Mouse (Mus musculus): ENCODE results near the gene Sesn3. TPM values are rescaled to one million over a fixed set of nuclear protein-coding genes. Genes with fewer than 3 reads are reported as not detected.

Sesn3 gene
- polyA plus RNA-seq, 1 experiment from 2014 or later, result 4.0 TPM

GRCm38 (mm10) chr9:14246016-14246799, 28.7 kb upstream of the Sesn3 start:
- H3K27ac ChIP-seq (ENCODE audit: low read depth, low read length), result no peak overlapping the region; the same call in 1 of the 2 replicates
- H3K4me2 ChIP-seq, result no peak overlapping the region
- ATAC-seq (replicated peaks; ENCODE audit: low FRiP score), result no peak

GRCm38 (mm10) chr9:14247480-14248208, 27.2 kb upstream of the Sesn3 start:
- no peaks in the 10 kb centered on the region for H3K9me3 ChIP-seq (ENCODE audit: control insufficient read depth, low read length)
- no peak overlapping the region for H3K9ac ChIP-seq (ENCODE audit: low read depth, low read length)
- 0 out of 2 replicates have a peak, but pooled peaks cover 4% of the 10 kb centered on the region for H3K4me1 ChIP-seq (replicated peaks; ENCODE audit: control insufficient read depth, insufficient read depth, low read length)
- no peak overlapping the region for H3K4me3 ChIP-seq (ENCODE audit: low read depth, low read length)
- DNase-seq (ENCODE audit: low spot score) (no peak), ATAC-seq (replicated peaks; ENCODE audit: low FRiP score) (no peak)
- H3K27me3 ChIP-seq (replicated peaks; ENCODE audit: control insufficient read depth, insufficient read depth, low read length), result no peaks in the 10 kb centered on the region
- no peak overlapping the region for H3K27ac ChIP-seq (ENCODE audit: low read depth, low read length)
- no peaks in the 10 kb centered on the region for H3K36me3 ChIP-seq (ENCODE audit: control insufficient read depth, insufficient read depth, low read length)
- H3K4me2 ChIP-seq, result no peak overlapping the region
- 75% methylated on average over 12 of the region's 12 CpGs for WGBS

More at GRCm38 (mm10) chr9:14246016-14246799, 28.7 kb upstream of the Sesn3 start:
- Histone ChIP-seq H3K4me3 (ENCODE audit: low read depth, low read length) (no peak overlapping the region), H3K9ac (ENCODE audit: low read depth, low read length) (no peak overlapping the region), H3K9me3 (ENCODE audit: control insufficient read depth, low read length) (no peaks in the 10 kb centered on the region), H3K36me3 (ENCODE audit: control insufficient read depth, insufficient read depth, low read length) (no peaks in the 10 kb centered on the region), H3K4me1 (replicated peaks; ENCODE audit: control insufficient read depth, insufficient read depth, low read length) (0 out of 2 replicates have a peak, but pooled peaks cover 4% of the 10 kb centered on the region), H3K27me3 (replicated peaks; ENCODE audit: control insufficient read depth, insufficient read depth, low read length) (no peaks in the 10 kb centered on the region)
- no peak for DNase-seq (ENCODE audit: low spot score)
- 26% methylated on average over 11 of the region's 11 CpGs for whole genome bisulfite sequencing

GRCm38 (mm10) chr9:14248209-14248596, 26.7 kb upstream of the Sesn3 start:
- Histone ChIP-seq H3K9ac (ENCODE audit: low read depth, low read length) (no peak overlapping the region), H3K27me3 (replicated peaks; ENCODE audit: control insufficient read depth, insufficient read depth, low read length) (no peaks in the 10 kb centered on the region), H3K9me3 (ENCODE audit: control insufficient read depth, low read length) (no peaks in the 10 kb centered on the region), H3K27ac (ENCODE audit: low read depth, low read length) (no peak overlapping the region), H3K4me2 (no peak overlapping the region), H3K4me3 (ENCODE audit: low read depth, low read length) (no peak overlapping the region), H3K36me3 (ENCODE audit: control insufficient read depth, insufficient read depth, low read length) (no peaks in the 10 kb centered on the region), H3K4me1 (replicated peaks; ENCODE audit: control insufficient read depth, insufficient read depth, low read length) (0 out of 2 replicates have a peak, but pooled peaks cover 4% of the 10 kb centered on the region)
- ATAC-seq (replicated peaks; ENCODE audit: low FRiP score) (no peak), DNase-seq (ENCODE audit: low spot score) (no peak)
- WGBS, result 82% methylated on average over 3 of the region's 3 CpGs

- Histone ChIP-seq H3K4me1 (replicated peaks; ENCODE audit: control insufficient read depth, insufficient read depth, low read length) (no peaks in the 10 kb centered on the region), H3K27ac (ENCODE audit: low read depth, low read length) (no peak overlapping the region), H3K27me3 (replicated peaks; ENCODE audit: control insufficient read depth, insufficient read depth, low read length) (no peaks in the 10 kb centered on the region), H3K9me3 (ENCODE audit: control insufficient read depth, low read length) (no peaks in the 10 kb centered on the region), H3K4me2 (no peak overlapping the region), H3K9ac (ENCODE audit: low read depth, low read length) (no peak overlapping the region), H3K4me3 (ENCODE audit: low read depth, low read length) (no peak overlapping the region), H3K36me3 (ENCODE audit: control insufficient read depth, insufficient read depth, low read length) (no peaks in the 10 kb centered on the region)
- 47% methylated on average over 3 of the region's 3 CpGs for WGBS
- DNase-seq (ENCODE audit: low spot score), result no peak
- no peak for ATAC-seq (replicated peaks; ENCODE audit: low FRiP score)
Measured at GRCm38 (mm10) chr9:14261150-14261549, 13.7 kb upstream of the Sesn3 start.

- ATAC-seq (replicated peaks; ENCODE audit: low FRiP score) (no peak), DNase-seq (ENCODE audit: low spot score) (no peak)
- Histone ChIP-seq H3K27me3 (replicated peaks; ENCODE audit: control insufficient read depth, insufficient read depth, low read length) (no peaks in the 10 kb centered on the region), H3K4me3 (ENCODE audit: low read depth, low read length) (no peak overlapping the region), H3K9me3 (ENCODE audit: control insufficient read depth, low read length) (no peaks in the 10 kb centered on the region), H3K4me1 (replicated peaks; ENCODE audit: control insufficient read depth, insufficient read depth, low read length) (no peaks in the 10 kb centered on the region), H3K27ac (ENCODE audit: low read depth, low read length) (no peak overlapping the region), H3K36me3 (ENCODE audit: control insufficient read depth, insufficient read depth, low read length) (no peaks in the 10 kb centered on the region), H3K9ac (ENCODE audit: low read depth, low read length) (no peak overlapping the region), H3K4me2 (no peak overlapping the region)
- 64% methylated on average over 4 of the region's 4 CpGs for WGBS
Measured at GRCm38 (mm10) chr9:14262568-14262972, 12.3 kb upstream of the Sesn3 start.

- H3K4me3 ChIP-seq (ENCODE audit: low read depth, low read length), result no peak overlapping the region
- H3K27ac ChIP-seq (ENCODE audit: low read depth, low read length), result no peak overlapping the region
- 35% methylated on average over 2 of the region's 2 CpGs for WGBS
- H3K27me3 ChIP-seq (replicated peaks; ENCODE audit: control insufficient read depth, insufficient read depth, low read length), result no peaks in the 10 kb centered on the region
- ATAC-seq (replicated peaks; ENCODE audit: low FRiP score) (no peak), DNase-seq (ENCODE audit: low spot score) (no peak)
- no peaks in the 10 kb centered on the region for H3K4me1 ChIP-seq (replicated peaks; ENCODE audit: control insufficient read depth, insufficient read depth, low read length)
- H3K9me3 ChIP-seq (ENCODE audit: control insufficient read depth, low read length), result no peaks in the 10 kb centered on the region
- H3K9ac ChIP-seq (ENCODE audit: low read depth, low read length), result no peak overlapping the region
- no peak overlapping the region for H3K4me2 ChIP-seq
- H3K36me3 ChIP-seq (ENCODE audit: control insufficient read depth, insufficient read depth, low read length), result no peaks in the 10 kb centered on the region
Measured at GRCm38 (mm10) chr9:14266470-14266869, 8.4 kb upstream of the Sesn3 start.

GRCm38 (mm10) chr9:14268578-14268977, 6.3 kb upstream of the Sesn3 start:
- DNase-seq (ENCODE audit: low spot score) (no peak), ATAC-seq (replicated peaks; ENCODE audit: low FRiP score) (no peak)
- Histone ChIP-seq H3K9ac (ENCODE audit: low read depth, low read length) (no peak overlapping the region), H3K36me3 (ENCODE audit: control insufficient read depth, insufficient read depth, low read length) (no peaks in the 10 kb centered on the region), H3K27me3 (replicated peaks; ENCODE audit: control insufficient read depth, insufficient read depth, low read length) (no peaks in the 10 kb centered on the region), H3K4me3 (ENCODE audit: low read depth, low read length) (no peak overlapping the region), H3K4me1 (replicated peaks; ENCODE audit: control insufficient read depth, insufficient read depth, low read length) (no peaks in the 10 kb centered on the region), H3K27ac (ENCODE audit: low read depth, low read length) (no peak overlapping the region), H3K9me3 (ENCODE audit: control insufficient read depth, low read length) (no peaks in the 10 kb centered on the region), H3K4me2 (no peak overlapping the region)
- WGBS, result 75% methylated on average over 2 of the region's 2 CpGs

GRCm38 (mm10) chr9:14272921-14273320, 1.9 kb upstream of the Sesn3 start:
- no peak overlapping the region for H3K4me2 ChIP-seq
- WGBS, result 78% methylated on average over 1 of the region's 1 CpGs

More at GRCm38 (mm10) chr9:14272921-14273320, 1.9 kb upstream of the Sesn3 start:
- DNase-seq (ENCODE audit: low spot score) (no peak), ATAC-seq (replicated peaks; ENCODE audit: low FRiP score) (no peak)
- no peak overlapping the region for H3K27ac ChIP-seq (ENCODE audit: low read depth, low read length)
- no peak overlapping the region for H3K4me3 ChIP-seq (ENCODE audit: low read depth, low read length)
- no peak overlapping the region for H3K9ac ChIP-seq (ENCODE audit: low read depth, low read length)
- H3K4me1 ChIP-seq (replicated peaks; ENCODE audit: control insufficient read depth, insufficient read depth, low read length), result peaks cover 6% of the 10 kb centered on the region; the same call in 1 of the 2 replicates
- H3K9me3 ChIP-seq (ENCODE audit: control insufficient read depth, low read length), result no peaks in the 10 kb centered on the region
- H3K36me3 ChIP-seq (ENCODE audit: control insufficient read depth, insufficient read depth, low read length), result no peaks in the 10 kb centered on the region
- no peaks in the 10 kb centered on the region for H3K27me3 ChIP-seq (replicated peaks; ENCODE audit: control insufficient read depth, insufficient read depth, low read length)

Data from liver, embryonic 11.5 days (tissue).